Mouse (Mus musculus) ES-E14 (cell line): Measurements from ENCODE around the gene Nmrk2. TPM values are rescaled to one million over a fixed set of nuclear protein-coding genes. Genes with fewer than 3 reads are reported as not detected.

Experiments
- DNase-seq: peaks from one replicate; pipeline ENCODE4 v3.0.0-alpha.2; 2013; ENCODE audit warnings: low read depth, low spot score
- H3K27ac ChIP-seq: 2 replicates; pipeline ENCODE4 v1.5.1; 2012; ENCODE audit warnings: low read depth, mild to moderate bottlenecking, low read length, moderate library complexity, mixed read lengths; ENCODE audit not compliant: poor library complexity, insufficient read depth, severe bottlenecking
- H3K36me3 ChIP-seq: 2 replicates; pipeline ENCODE4 v1.6.1; 2012; ENCODE audit warnings: mild to moderate bottlenecking, low read length, moderate library complexity, mixed read lengths; ENCODE audit not compliant: control insufficient read depth, poor library complexity, insufficient read depth, severe bottlenecking
- H3K4me1 ChIP-seq, 2 experiments: fragments of 150-350 bp in 1 of 2; sonication (generic) in 1 of 2; 2 replicates each; pipeline ENCODE4 v1.6.1; 2012; ENCODE audit warnings: low read length in 2 of 2, mild to moderate bottlenecking in 1 of 2, mixed read lengths in 1 of 2; ENCODE audit not compliant: control insufficient read depth in 2 of 2, insufficient read depth in 2 of 2, poor library complexity in 1 of 2
- H3K4me3 ChIP-seq, 2 experiments: fragments of 150-350 bp in 1 of 2; sonication (generic) in 1 of 2; 2 replicates each; pipeline ENCODE4 v1.5.1; 2012; ENCODE audit warnings: low read length in 2 of 2, low read depth in 1 of 2, mild to moderate bottlenecking in 1 of 2, mixed read lengths in 1 of 2; ENCODE audit not compliant: insufficient read depth in 1 of 2, poor library complexity in 1 of 2, severe bottlenecking in 1 of 2
- H3K9ac ChIP-seq: 2 replicates; pipeline ENCODE4 v1.6.1; 2012; ENCODE audit warnings: low read depth, mild to moderate bottlenecking, low read length, mixed read lengths; ENCODE audit not compliant: poor library complexity, insufficient read depth, severe bottlenecking
- H3K9me3 ChIP-seq: fragments of 150-350 bp; sonication (generic); 2 replicates; pipeline ENCODE4 v1.6.1; 2012; ENCODE audit warnings: low read depth, mild to moderate bottlenecking, low read length; ENCODE audit not compliant: control insufficient read depth, insufficient read depth
- CHD2 ChIP-seq: IDR thresholded peaks from 2 replicates; pipeline ENCODE4 v1.6.1; 2014; ENCODE audit warnings: mild to moderate bottlenecking, low read depth, low read length, inconsistent platforms
- HCFC1 ChIP-seq: IDR thresholded peaks from 2 replicates; pipeline ENCODE4 v1.6.1; 2012; ENCODE audit warnings: low read length, inconsistent platforms, borderline replicate concordance; ENCODE audit not compliant: insufficient read depth
- MAFK ChIP-seq: IDR thresholded peaks from 2 replicates; pipeline ENCODE4 v1.6.1; 2014; ENCODE audit warnings: mild to moderate bottlenecking, low read depth, low read length, inconsistent platforms; ENCODE audit not compliant: insufficient read depth
- ZC3H11A ChIP-seq: IDR thresholded peaks from 2 replicates; pipeline ENCODE4 v1.6.1; 2012; ENCODE audit warnings: low read depth, mild to moderate bottlenecking, inconsistent platforms, low read length, borderline replicate concordance
- ZNF384 ChIP-seq: IDR thresholded peaks from 2 replicates; pipeline ENCODE4 v1.6.1; 2012; ENCODE audit warnings: low read depth, low read length, inconsistent platforms
- in situ Hi-C, 2 experiments: fragments of 600-800 bp; cut with MboI; formaldehyde crosslinking; loops; one replicate each; pipeline ENCODE4 v1.15.1; 2025; ENCODE audit warnings: low sequenced_read_pairs in 2 of 2, inconsistent platforms in 1 of 2; ENCODE audit not compliant: unreplicated experiment in 2 of 2
- total RNA-seq: library from RNA; depleted of rRNA; stranded (reverse); fragments of 300-350 nt; gene quantifications from 2 replicates; pipeline ENCODE4 v1.2.3, GENCODE M21; 2012

The Nmrk2 gene
- total RNA-seq, 1 experiment = not detected

DNA sequence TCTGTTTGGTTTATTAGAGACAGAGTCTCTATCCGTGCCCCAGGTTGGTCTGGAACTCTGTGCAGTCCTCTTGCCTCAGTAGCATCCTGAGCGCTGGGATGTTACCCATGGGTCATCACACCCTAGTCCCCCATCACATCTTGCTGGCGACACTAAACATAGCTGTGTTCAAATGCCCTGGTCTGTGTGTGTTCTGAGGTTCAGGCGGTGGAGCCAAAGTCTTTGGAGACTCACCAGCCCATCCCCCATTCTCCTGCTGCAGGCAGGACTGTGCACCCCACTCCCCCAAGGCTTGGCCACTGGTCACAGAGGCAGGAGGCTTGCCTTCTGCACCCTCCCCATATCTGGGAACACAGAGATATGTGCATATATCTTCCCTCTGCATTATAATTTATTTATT, 2.3 kb upstream of the Nmrk2 start:
- in situ Hi-C loops = no loop called here
- Histone ChIP-seq H3K4me3 (no peak overlapping the region), H3K4me1 (no peaks in the 10 kb centered on the region), H3K36me3 (no peaks in the 10 kb centered on the region), H3K9me3 (no peaks in the 10 kb centered on the region), H3K27ac (no peak overlapping the region; the same call in 1 of the 2 replicates), H3K9ac (no peak overlapping the region)
- no peak for DNase-seq
- TF ChIP-seq CHD2 (no peak), ZC3H11A (no peak), ZNF384 (no peak), MAFK (no peak), HCFC1 (no peak)

DNA sequence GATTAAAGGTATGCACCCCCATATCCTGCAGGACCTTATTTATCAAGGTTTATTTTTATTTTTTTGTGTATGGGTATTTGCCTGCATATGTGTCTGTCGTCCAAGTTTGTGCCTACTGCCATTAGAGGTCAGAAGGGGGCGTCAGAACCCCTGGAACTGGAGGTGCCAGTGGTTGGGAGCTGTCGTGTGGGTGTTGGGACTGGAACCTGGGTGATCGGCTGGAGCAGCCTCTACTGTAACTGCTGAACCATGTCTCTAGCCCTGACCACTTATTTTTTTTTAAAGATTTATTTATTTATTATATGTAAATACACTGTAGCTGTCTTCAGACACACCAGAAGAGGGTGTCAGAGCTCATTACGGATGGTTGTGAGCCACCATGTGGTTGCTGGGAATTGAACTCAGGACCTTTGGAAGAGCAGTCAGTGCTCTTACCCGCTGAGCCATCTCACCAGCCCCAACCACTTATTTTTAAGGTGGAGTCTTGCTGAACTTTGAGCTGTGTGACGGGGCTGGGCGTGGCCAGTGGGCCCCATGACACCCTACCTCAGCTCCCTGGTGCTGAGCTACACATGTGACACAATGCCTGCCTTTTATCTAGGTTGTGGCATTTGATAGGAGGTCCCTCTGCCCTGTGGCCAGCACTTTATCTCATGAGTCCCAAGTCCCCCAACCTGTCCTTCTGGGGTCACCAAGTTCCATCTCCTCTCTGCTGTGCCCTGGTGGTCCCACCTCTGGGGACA, 1.3 kb upstream of the Nmrk2 start:
- DNase-seq = no peak
- no peaks in the 10 kb centered on the region for H3K36me3 ChIP-seq
- H3K4me1 ChIP-seq = no peaks in the 10 kb centered on the region
- no peaks in the 10 kb centered on the region for H3K9me3 ChIP-seq
- H3K4me3 ChIP-seq = no peak overlapping the region
- TF ChIP-seq ZC3H11A = no peak
- no peak for TF ChIP-seq CHD2
- no peak for TF ChIP-seq HCFC1
- no peak for TF ChIP-seq ZNF384
- no peak for TF ChIP-seq MAFK
- in situ Hi-C loops = no loop called here
- H3K9ac ChIP-seq = no peak overlapping the region
- no peak overlapping the region for H3K27ac ChIP-seq

DNA sequence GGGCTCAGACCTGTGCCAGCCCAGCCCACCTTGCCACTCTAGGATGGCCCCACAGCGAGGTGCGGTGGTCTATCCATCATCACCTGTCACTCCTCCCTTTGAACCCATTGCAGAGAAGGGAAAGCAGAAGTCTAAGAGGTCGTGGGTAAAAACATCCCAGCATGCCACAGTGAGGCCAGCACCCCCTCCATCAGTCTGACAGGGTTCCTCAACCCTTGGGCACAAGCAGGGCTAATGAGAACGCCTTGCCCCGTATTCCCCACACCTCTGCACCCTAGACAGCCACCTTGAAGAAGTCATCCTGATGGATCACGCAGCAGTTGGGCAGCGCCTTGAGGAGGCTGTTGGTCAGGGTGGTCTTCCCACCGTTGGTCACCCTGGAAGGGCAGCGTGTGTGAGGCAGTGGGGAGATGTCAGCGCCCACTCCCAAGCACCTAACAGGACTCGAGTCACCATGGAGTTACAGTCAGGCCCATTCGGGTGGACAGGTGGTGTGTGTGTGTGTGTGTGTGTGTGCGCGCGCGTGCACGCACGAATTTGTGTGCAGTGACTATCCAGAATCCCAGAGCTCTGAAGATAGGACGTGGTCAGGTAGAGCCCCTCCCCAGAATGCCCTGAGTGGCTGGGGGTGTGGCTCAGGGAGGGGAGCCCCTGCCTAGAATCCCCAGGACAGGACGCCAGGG, 1.1 kb downstream of the Nmrk2 start:
- Histone ChIP-seq H3K4me3 (no peak overlapping the region), H3K36me3 (no peaks in the 10 kb centered on the region), H3K9ac (no peak overlapping the region), H3K9me3 (no peaks in the 10 kb centered on the region), H3K27ac (no peak overlapping the region), H3K4me1 (no peaks in the 10 kb centered on the region)
- in situ Hi-C loops = no loop called here
- DNase-seq = no peak
- TF ChIP-seq ZNF384 (no peak), HCFC1 (no peak), MAFK (no peak), CHD2 (no peak), ZC3H11A (no peak)

DNA sequence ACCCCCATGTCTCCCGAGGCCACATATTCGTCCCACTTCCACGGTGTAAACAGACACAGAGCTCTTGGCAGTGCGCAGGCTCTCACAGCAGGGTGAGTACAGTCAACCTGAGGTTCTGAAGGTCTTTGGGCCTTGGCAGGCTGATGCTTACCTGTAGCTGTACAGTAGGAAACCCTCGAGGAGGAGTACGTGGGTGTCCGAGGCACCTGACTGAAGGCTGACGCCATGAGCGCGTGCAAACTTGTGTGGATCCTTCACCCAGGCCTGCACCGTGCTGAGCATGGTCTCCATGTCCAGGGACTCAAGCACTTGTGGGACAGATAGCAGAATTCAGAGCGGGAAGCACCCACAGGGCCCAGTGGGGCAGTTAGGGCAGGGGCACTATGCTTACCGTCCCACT, 1.7 kb downstream of the Nmrk2 start:
- no peaks in the 10 kb centered on the region for H3K9me3 ChIP-seq
- H3K9ac ChIP-seq = no peak overlapping the region
- H3K27ac ChIP-seq = no peak overlapping the region; the same call in 1 of the 2 replicates
- no peak overlapping the region for H3K4me3 ChIP-seq
- no peaks in the 10 kb centered on the region for H3K36me3 ChIP-seq
- in situ Hi-C loops = no loop called here
- H3K4me1 ChIP-seq = no peaks in the 10 kb centered on the region
- TF ChIP-seq HCFC1 = no peak
- no peak for TF ChIP-seq ZC3H11A
- no peak for TF ChIP-seq ZNF384
- TF ChIP-seq CHD2 = no peak
- TF ChIP-seq MAFK = no peak
- DNase-seq = no peak
